Mouse (Mus musculus) embryonic stem cell, embryonic (primary cell): ENCODE data around the gene Zbtb45.

Experiments
- CTCF ChIA-PET, 4 experiments: fragments of 300-600 bp in 2 of 4; fragments of 350-600 bp in 2 of 4; sonication (Branson Sonifier 250); formaldehyde crosslinking; loops; one replicate each; lab custom pipeline; 2022; ENCODE audit warnings: inconsistent platforms in 2 of 4; lab: Charles Lee
- POLR2A ChIA-PET, 4 experiments: fragments of 300-600 bp in 2 of 4; fragments of 350-600 bp in 2 of 4; sonication (Branson Sonifier 250); formaldehyde crosslinking; loops; one replicate each; lab custom pipeline; 2022; ENCODE audit warnings: antibody characterized with exemption in 4 of 4, inconsistent platforms in 1 of 4; lab: Charles Lee

Gene Zbtb45

GRCm38 (mm10) chr7:12997230-12997629 lies 12.6 kb downstream of the Zbtb45 start:
- CTCF ChIA-PET, result interaction anchor here in 3 of 4 experiments (0.6 to 3.1 kb wide), 6 partner anchors 9 to 96 kb away, joined by 3 to 15 read pairs (median 3); partner anchors contain the start of gene Zbtb45 (in 2 of the 3)

GRCm38 (mm10) chr7:12995862-12996261 lies 14.0 kb downstream of the Zbtb45 start:
- POLR2A ChIA-PET, result interaction anchor here in 3 of 4 experiments (0.6 to 3.5 kb wide), 15 partner anchors 10 to 74 kb away, joined by 3 to 26 read pairs (median 7); partner anchors contain the start of genes Zbtb45 (in 3 of the 3), Rnf225 (in 1 of the 3), Rps5 (in 1 of the 3) and Zfp446 (in 1 of the 3)

More at GRCm38 (mm10) chr7:12997230-12997629, 12.6 kb downstream of the Zbtb45 start:
- POLR2A ChIA-PET, result interaction anchor here in 3 of 4 experiments (0.6 to 3.5 kb wide), 33 partner anchors 9 to 116 kb away, joined by 3 to 26 read pairs (median 5); partner anchors contain the start of genes Rps5 (in 2 of the 3), Zbtb45 (in 2 of the 3), Zfp446 (in 2 of the 3) and Rnf225 (in 1 of the 3)

GRCm38 (mm10) chr7:12993148-12993547 lies 16.7 kb downstream of the Zbtb45 start:
- CTCF ChIA-PET, result interaction anchor here in 3 of 4 experiments (0.6 to 1.1 kb wide), 5 partner anchors 9 to 84 kb away, joined by 3 to 8 read pairs (median 4); partner anchors contain the start of gene Zbtb45 (in 1 of the 3)
- POLR2A ChIA-PET, result interaction anchor here in 2 of 4 experiments (0.6 to 2.3 kb wide), 16 partner anchors 10 to 71 kb away, joined by 3 to 19 read pairs (median 5); partner anchors contain the start of genes Rps5 (in 2 of the 2) and Zfp446 (in 2 of the 2)

More at GRCm38 (mm10) chr7:12995862-12996261, 14.0 kb downstream of the Zbtb45 start:
- CTCF ChIA-PET, result interaction anchor here in 2 of 4 experiments (0.6 to 3.1 kb wide), 2 partner anchors 8 to 10 kb away, joined by 7 to 15 read pairs; no protein-coding TSS in a partner anchor

GRCm38 (mm10) chr7:12992222-12992621 lies 17.6 kb downstream of the Zbtb45 start:
- ChIA-PET POLR2A (interaction anchor here in 2 of 4 experiments (0.6 to 2.3 kb wide), 11 partner anchors 10 to 125 kb away, joined by 3 to 19 read pairs (median 7); partner anchors contain the start of genes Rps5 (in 2 of the 2) and Zfp446 (in 1 of the 2)), CTCF (interaction anchor here in 1 of 4 experiments (0.7 to 1.5 kb wide), 3 partner anchors 12 to 14 kb away, joined by 3 to 4 read pairs (median 3); no protein-coding TSS in a partner anchor)

GRCm38 (mm10) chr7:12987409-12988189 lies 22.2 kb downstream of the Zbtb45 start:
- ChIA-PET CTCF (interaction anchor here in 2 of 4 experiments (1.0 to 1.4 kb wide), 2 partner anchors 10 to 16 kb away, joined by 3 to 5 read pairs; partner anchors contain the start of gene Zfp446 (in 1 of the 2)), POLR2A (interaction anchor here (0.6 to 6.1 kb wide), 19 partner anchors 9 to 65 kb away, joined by 3 to 44 read pairs (median 4); partner anchors contain the start of genes Zfp446 (in 3 of the 4), Rnf225 (in 1 of the 4) and Rps5 (in 1 of the 4))

GRCm38 (mm10) chr7:12986906-12987305 lies 22.9 kb downstream of the Zbtb45 start:
- CTCF ChIA-PET, result interaction anchor here in 1 of 4 experiments (1.0 kb wide), 1 partner anchor 16 kb away, joined by 3 read pairs; no protein-coding TSS in a partner anchor
- POLR2A ChIA-PET, result interaction anchor here in 3 of 4 experiments (0.6 to 6.1 kb wide), 12 partner anchors 8 to 64 kb away, joined by 3 to 44 read pairs (median 5); partner anchors contain the start of genes Zfp446 (in 3 of the 3) and Rps5 (in 1 of the 3)

GRCm38 (mm10) chr7:12985724-12986123 lies 24.1 kb downstream of the Zbtb45 start:
- ChIA-PET POLR2A (interaction anchor here in 2 of 4 experiments (0.7 to 6.1 kb wide), 10 partner anchors 7 to 82 kb away, joined by 3 to 44 read pairs (median 4); partner anchors contain the start of genes Rps5 (in 1 of the 2) and Zfp446 (in 1 of the 2)), CTCF (interaction anchor here in 2 of 4 experiments (0.6 kb wide), 2 partner anchors 23 to 188 kb away, joined by 3 to 4 read pairs; no protein-coding TSS in a partner anchor)

GRCm38 (mm10) chr7:12980291-12980690 lies 29.5 kb downstream of the Zbtb45 start:
- POLR2A ChIA-PET, result interaction anchor here in 3 of 4 experiments (0.8 to 13.4 kb wide), 30 partner anchors 8 to 77 kb away, joined by 3 to 150 read pairs (median 7); partner anchors contain the start of genes Zbtb45 (in 3 of the 3), Rps5 (in 2 of the 3), Rnf225 (in 1 of the 3) and Ube2m (in 1 of the 3)
- CTCF ChIA-PET, result interaction anchor here in 1 of 4 experiments (1.5 kb wide), 1 partner anchor 71 kb away, joined by 3 read pairs; no protein-coding TSS in a partner anchor

GRCm38 (mm10) chr7:12979776-12980175 lies 30.1 kb downstream of the Zbtb45 start:
- POLR2A ChIA-PET, result interaction anchor here in 3 of 4 experiments (1.0 to 13.4 kb wide), 30 partner anchors 8 to 76 kb away, joined by 3 to 150 read pairs (median 12); partner anchors contain the start of genes Zbtb45 (in 3 of the 3), Rps5 (in 2 of the 3), Rnf225 (in 1 of the 3) and Ube2m (in 1 of the 3)
- CTCF ChIA-PET, result interaction anchor here in 1 of 4 experiments (0.6 kb wide), 1 partner anchor 79 kb away, joined by 3 read pairs; no protein-coding TSS in a partner anchor

- POLR2A ChIA-PET, result interaction anchor here (0.5 to 13.4 kb wide), 75 partner anchors 8 to 297 kb away, joined by 3 to 150 read pairs (median 9); partner anchors contain the start of genes Zbtb45 (in 3 of the 4), Zfp324 (in 3 of the 4), Chmp2a (in 2 of the 4) and Rps5 (in 2 of the 4)
- CTCF ChIA-PET, result interaction anchor here in 3 of 4 experiments (0.6 to 1.9 kb wide), 10 partner anchors 9 to 79 kb away, joined by 3 to 13 read pairs (median 6); partner anchors contain the start of gene Zbtb45 (in 3 of the 3)
Observed at GRCm38 (mm10) chr7:12978931-12979722, 30.7 kb downstream of the Zbtb45 start.

- POLR2A ChIA-PET, result interaction anchor here (0.6 to 13.4 kb wide), 129 partner anchors 8 to 372 kb away, joined by 3 to 150 read pairs (median 6); partner anchors contain the start of genes Rnf225 (in 4 of the 4), Chmp2a (in 3 of the 4), Mzf1 (in 3 of the 4) and Rps5 (in 3 of the 4)
- CTCF ChIA-PET, result interaction anchor here (0.5 to 1.9 kb wide), 22 partner anchors 10 to 103 kb away, joined by 3 to 13 read pairs (median 4); partner anchors contain the start of genes Zbtb45 (in 3 of the 4) and Rps5 (in 1 of the 4)
Observed at GRCm38 (mm10) chr7:12977682-12978389, 32.0 kb downstream of the Zbtb45 start, which contains the start of gene Zfp446. Gene Zfp446, plus strand, starts transcription at chr7:12977848.

- ChIA-PET POLR2A (interaction anchor here (0.7 to 13.4 kb wide), 52 partner anchors 9 to 307 kb away, joined by 3 to 150 read pairs (median 4); partner anchors contain the start of genes Rps5 (in 3 of the 4), Rnf225 (in 2 of the 4), Slc27a5 (in 2 of the 4) and Lig1 (in 1 of the 4)), CTCF (interaction anchor here in 1 of 4 experiments (1.0 kb wide), 2 partner anchors 15 to 28 kb away, joined by 4 to 6 read pairs; no protein-coding TSS in a partner anchor)
Observed at GRCm38 (mm10) chr7:12970906-12971305, 38.9 kb downstream of the Zbtb45 start.

- POLR2A ChIA-PET, result interaction anchor here in 3 of 4 experiments (0.5 to 9.7 kb wide), 12 partner anchors 9 to 327 kb away, joined by 3 to 150 read pairs (median 6); partner anchors contain the start of genes Rps5 (in 3 of the 3) and Zfp446 (in 3 of the 3)
- CTCF ChIA-PET, result interaction anchor here in 1 of 4 experiments (1.0 kb wide), 1 partner anchor 44 kb away, joined by 5 read pairs; the partner anchor contains the start of gene Zbtb45
Observed at GRCm38 (mm10) chr7:12966104-12966845, 43.6 kb downstream of the Zbtb45 start.

- CTCF ChIA-PET, result interaction anchor here in 1 of 4 experiments (1.0 kb wide), 1 partner anchor 44 kb away, joined by 5 read pairs; the partner anchor contains the start of gene Zbtb45
- POLR2A ChIA-PET, result interaction anchor here in 3 of 4 experiments (0.5 to 9.7 kb wide), 16 partner anchors 10 to 326 kb away, joined by 3 to 150 read pairs (median 4); partner anchors contain the start of genes Rps5 (in 3 of the 3), Zfp446 (in 3 of the 3) and Zbtb45 (in 1 of the 3)
Observed at GRCm38 (mm10) chr7:12965678-12966091, 44.1 kb downstream of the Zbtb45 start, which contains the start of gene Zfp324. Gene Zfp324, plus strand, starts transcription at chr7:12965838.
